Mouse (Mus musculus) telencephalon, adult 2 months (tissue): ENCODE measurements around the gene Pcnx3.

ENCODE experiments used
- DNase-seq: peaks from one replicate; pipeline ENCODE4 v3.0.0-alpha.2; 2011; ENCODE audit warnings: low read depth, low spot score

Gene Pcnx3

DNA sequence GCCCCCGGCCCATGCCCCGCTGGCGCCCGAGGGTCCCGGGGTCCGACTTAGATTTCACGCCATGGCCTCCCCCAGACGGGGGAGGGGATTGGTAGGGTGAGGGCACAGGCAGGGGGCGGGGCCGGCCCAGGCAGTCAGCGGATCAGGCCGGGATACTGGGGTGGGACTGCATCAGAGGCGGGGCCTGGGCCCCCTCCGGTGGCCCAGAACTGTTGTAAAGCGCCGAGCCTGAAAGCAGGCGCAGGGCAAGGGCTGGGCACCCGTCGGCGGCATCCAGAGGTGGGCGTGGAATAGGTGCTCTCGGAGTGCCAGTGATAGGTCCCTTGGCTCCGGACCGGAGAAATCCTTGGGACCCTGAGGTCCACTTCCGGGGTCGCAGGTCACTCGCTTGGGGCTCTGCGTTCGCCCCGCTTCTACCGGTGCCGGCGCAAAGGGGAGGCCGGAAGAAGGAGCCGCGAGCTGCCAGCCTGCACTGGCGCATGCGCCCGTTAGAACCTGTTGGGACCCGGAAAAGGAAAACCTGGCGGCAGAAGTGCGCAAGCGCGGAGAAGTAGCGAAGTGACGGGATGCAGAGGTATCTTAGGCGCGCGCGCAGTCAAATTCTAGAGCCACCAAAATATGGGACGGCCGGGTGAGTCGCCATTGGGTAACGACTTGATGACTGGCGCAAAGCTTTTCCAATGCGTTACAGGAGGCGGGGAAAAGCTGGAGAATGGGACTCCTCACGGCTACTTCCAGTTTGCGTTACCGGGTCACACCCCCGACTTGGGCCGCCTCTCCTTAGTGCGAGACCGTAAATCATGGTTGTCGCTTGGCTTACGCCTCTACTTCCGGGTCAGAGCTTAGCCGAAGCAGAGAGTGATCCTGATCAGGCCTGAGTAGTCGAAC, at the start of gene Pcnx3, which contains the start of gene Map3k11:
Gene Pcnx3, minus strand, starts transcription at position 709 of the 888 bp plus-strand sequence.
Gene Map3k11, plus strand, starts transcription at position 543 of the 888 bp plus-strand sequence.
- peak; percentile 100 for DNase-seq

DNA sequence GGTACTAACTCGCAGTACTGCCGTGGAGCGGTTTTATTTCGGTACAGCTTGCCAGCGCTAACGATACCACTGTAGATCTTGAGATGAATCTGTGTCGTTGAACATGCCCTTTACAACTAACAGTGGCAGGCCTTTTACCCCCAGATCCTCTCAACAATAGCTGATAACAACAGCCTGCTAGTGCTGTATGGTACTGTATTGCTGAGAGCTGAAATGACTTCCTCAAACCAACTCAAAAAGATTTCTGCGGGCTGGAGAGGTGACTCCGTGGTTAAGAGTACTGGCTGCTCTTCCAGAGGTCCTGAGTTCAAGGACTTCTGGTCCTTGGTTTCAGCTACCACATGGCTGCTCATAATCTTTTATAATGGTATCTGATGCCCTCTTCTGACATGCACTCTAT, 45.6 kb upstream of the Pcnx3 start:
- DNase-seq = no peak

DNA sequence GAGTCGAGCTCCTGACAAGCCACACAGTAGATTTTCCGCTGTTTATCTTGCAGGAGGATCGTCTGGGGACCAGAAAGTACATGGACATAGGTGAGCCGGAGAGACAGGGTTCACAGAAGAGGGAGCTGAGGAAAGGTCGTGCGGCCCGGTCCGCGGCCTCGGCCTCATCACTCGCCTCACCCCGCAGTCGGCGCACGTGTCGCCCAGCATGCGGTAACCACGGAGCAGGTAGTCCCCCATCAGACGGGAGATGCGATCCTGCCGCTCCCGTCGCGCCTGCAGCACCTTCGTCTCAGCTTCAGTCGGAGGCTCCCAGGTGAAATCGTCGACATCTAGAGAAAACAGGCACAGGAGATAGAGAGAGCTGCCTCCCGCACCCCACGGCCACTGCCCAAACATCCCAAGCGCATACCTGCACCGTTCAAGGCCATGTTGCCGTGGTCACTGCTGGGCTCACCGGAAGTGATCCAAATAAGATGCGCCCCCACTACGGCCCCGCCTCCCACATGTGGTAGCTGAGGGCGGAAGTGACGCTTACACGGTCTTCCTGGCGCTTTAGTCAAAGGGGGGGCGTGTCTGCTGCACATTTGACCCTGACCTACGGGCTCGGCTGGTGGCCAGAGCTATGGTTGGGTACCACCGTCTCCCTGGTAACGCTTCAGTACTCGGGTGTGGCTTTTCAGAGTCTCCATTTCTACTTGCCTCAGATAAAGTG, 42.7 kb upstream of the Pcnx3 start:
- peak; percentile 92 for DNase-seq

DNA sequence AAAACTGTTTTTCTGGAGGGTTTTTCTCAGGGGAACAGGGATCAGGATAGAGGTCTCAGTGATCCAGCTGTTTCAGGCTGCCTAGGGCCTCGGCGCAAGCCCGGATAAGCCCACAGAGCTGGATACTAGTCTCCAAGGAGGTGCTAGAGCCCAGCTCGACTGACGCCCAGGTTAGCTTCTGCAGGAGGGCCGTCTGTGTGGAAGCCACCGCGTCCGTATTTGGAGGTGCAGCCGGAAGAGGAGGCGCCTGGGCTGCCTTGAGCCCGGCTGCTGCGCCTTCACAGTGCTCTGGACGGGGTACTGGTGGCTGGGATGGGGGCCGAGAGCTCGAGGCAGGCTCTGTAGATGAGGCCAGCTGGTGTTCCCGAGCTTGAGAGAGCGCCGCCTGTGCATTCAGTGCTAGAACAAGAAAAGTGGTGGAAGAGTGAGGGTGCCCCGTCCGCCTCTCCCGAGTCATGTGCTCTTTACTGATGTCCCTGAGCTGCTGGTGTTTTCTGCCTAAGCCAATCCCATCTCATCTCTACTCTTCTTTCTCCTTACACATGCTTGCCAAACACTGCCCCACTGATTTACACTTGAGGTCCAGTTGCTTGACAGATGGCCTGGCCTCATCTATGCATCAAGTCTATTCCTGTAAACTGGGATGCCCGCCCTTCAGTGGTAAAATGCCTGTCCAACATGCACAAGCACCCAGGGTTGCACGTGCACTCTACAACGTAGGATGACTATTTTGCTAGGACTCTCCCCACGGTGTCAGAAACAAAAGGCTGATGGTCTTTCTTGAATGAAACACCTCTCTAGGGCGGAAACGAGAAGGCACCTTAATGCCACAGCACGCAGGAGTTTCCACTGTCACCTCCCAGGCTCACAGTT, 41.8 kb upstream of the Pcnx3 start:
- no peak for DNase-seq

DNA sequence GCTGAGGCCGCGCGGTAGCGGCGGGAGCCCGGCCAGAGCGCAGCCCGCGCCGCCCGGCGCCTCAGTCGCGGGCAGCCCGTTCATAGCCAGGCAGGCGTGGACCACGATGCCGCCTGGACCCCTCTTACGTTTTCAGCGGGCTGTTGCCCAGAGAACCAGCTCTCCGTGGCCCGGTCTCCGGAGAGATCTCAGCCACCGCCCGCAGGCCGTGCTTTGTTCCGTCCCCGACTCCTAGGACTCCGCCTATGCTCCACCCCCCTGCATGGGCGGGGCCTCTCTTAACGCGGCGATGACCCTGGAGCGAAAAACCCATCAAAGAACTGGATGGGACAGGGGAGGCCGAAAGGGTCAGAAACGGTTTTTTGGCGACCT, 40.7 kb upstream of the Pcnx3 start, which contains the start of gene Fam89b:
Gene Fam89b, minus strand, starts transcription at position 210 of the 372 bp plus-strand sequence.
- peak; percentile 62 for DNase-seq

DNA sequence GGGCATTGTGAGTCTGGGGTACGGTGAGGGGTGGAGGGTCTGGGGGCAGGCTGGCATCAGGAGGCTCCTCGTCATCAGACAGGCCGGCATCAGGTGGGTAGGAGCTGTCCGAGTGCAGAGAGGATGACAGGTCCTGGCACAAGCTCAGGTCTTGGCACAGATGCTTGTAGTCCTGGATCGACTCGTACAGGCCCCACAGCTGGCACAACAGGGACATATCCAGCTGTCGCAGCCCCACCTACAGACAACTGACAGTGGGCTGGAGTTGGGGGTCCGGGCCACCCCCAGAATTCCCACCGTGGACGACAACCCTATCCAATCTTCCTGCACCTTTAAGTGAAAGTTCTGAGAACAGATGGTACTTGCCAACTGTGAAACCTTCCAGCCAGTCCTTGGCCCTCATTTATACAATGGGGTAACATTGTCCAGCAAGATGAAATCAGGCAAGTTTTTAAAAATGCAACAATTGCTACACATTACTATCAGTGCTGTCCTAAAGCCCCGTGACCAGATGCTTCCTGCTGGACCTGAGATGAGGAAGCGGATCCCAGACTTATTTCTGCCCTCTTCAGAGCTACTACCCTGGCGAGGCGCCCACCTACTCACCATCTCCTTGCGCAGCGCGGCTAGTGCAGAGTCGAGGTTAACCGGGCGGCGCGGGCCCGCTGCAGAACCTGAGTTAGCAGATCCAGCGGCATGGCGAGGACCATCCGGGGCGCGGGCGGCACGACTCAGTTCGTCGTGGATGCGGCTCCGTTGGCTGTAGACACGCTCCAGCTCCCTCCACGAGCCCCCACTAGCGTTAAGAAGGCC, 40.1 kb upstream of the Pcnx3 start:
- DNase-seq = no peak

DNA sequence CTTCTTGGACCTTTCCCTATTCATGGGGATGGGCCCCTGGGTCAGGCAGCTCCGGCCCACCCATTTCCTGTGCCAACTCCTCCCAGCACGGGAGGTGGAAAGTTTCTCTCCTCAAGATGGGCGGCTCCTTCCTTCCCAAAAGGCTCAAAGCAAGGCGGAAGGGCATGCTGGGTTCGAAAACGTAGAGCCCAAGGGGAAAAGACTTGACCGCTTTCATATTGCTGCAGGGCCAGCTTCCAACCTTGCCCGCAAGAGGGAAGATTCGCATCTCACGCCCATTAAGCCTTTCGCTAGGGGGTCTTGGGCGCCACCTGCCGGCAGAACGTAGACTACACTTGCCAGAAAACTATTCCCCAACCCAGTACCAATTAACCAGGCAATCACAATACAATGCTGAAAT, 39.0 kb upstream of the Pcnx3 start:
- peak; percentile 48 for DNase-seq

DNA sequence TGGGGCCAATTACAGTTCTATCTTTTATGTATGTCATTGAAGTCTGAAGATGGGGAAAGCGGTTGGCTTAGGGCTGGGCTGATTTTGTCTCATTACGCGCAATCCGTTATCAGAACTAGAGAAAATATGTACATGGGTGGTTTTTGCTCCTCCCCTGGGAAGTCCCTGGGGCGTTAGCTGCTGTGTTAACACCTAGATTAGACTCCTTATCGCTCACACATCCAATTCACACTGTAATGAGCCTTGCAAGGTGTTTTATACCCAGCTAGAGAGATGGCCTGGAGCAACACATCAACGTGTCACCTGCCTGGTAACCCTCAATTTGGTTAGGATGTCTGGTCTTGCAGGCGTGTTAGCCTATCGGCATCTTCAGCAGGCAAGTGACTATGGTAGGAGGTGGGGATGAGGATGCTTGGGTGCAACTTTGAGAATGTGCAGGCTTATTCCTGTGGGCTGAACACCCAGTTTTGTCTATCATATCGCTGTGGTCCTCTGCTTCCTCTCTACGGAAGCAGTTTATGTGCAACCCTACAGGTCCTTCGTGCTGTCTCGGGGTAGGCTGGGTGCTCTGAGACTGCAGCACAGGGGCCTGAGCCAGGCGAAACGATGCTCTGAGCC, 38.4 kb upstream of the Pcnx3 start:
- no peak for DNase-seq

DNA sequence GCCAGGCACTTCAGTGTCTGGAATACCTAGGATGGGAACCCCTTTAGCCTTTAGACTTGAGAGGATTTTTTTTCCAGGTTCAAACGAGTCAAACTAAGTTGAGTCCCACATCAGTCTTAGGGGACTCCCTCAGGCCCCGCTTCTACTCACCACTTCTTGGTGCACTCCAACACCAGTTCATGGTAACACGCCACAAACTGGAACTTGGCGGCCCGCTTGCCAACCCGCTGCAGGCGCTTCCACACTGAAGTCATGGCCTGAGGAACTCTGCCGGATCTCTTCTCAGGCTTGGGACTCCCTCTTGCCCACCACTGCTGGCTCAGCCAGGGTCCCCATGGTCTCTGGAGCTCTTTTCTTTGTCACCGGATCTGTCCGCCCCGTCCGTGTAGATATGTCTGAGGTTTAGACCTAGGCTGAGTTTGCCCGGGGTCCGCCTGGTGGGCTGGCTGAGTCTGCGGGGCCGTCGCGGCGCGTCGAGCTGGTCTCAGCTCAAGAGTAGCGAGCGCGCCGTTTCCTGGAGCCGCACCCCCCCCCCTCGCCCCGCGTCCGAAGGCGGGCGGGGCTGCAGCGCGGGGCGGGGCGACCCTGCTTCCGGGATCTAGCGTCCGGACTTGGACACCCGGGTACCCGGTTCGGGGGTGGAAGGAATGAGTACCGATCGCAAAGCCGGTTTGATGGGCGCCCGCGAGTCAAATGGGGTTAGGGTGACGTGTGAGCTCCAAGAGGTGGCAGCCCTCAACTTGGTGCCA, 37.2 kb upstream of the Pcnx3 start, which contains the start of gene Ehbp1l1:
Gene Ehbp1l1, minus strand, starts transcription at position 551 of the 749 bp plus-strand sequence.
- no peak for DNase-seq

DNA sequence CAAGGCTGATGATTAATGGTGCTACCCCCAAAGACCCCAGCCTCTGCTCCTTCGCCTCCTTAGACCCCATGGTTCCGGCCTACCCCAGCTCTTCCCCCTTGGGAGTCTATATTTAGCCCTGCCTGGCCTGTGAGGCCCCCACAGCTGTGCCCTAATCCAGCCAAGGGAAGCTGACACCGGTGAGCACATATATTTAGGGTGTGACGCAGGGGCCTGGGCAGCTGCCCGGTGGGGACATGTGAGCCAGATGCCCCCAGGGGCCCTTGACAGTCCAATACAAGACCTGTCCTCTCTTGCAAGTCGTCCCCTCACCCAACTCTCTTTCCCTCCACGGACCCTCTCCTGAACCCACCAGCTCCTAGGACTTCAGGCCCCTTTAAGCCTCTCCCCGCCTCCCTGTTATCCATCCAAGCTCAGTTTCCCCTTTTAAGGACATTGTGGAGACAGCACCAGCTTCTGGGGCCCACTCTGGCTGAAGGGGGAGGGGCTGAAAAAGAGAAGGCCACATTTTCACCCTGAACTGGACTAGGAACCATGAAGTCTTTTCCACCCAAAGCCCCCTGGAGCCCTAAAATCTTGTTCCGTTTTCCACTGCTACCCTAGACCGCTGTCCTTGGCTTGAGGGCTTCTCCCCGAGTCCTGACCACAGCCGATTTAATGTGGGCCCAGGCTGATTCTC, 36.5 kb upstream of the Pcnx3 start:
- no peak for DNase-seq

DNA sequence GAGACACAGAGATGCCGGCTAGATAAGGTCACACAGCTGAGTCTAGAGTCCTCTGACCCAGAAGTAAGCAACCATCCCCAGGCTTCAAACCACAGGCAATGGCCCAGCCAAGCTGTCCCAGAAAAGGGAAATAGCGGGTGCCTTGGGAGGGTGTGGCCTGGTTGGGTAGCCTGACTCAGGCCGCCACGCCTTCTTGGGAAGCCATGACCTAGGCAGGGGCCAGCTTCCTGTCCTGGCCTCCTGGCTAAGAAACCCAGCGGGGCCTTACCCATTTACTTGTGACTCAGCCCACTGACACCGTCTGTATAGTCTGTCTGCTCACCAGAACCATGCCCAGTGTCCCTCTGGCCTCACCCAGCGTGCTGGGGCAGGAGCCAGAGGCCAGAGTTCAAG, 35.8 kb upstream of the Pcnx3 start:
- no peak for DNase-seq

DNA sequence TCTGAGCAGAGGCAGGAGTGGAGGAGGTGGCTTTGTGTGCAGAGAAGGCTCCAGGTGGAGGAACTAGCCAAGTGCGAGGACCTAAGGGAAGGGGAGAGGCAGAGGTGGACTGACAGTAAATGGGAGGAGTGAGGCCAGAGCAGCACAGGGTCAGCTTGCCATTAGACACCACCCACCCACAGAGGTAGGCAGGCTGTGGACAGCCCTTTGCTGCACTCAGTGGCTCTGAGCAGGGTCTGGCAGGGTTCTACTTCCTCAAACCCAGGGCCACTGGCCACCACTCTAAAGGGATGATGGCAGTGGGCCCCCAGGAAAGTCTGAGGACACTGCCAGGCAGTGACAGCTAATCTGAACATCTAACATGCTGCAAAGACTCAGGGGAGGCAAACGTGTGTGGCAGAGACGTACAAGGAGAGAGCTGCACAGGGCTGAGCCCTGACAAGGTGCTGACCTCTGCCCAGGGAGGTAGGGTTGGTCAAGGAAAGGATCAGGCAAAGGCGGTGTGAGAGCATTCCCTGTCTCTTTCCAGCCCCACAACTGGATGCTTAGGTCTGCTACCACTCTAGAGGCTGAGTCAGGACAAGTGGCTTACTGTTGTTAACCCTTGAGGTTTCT, 35.3 kb upstream of the Pcnx3 start:
- DNase-seq = no peak

DNA sequence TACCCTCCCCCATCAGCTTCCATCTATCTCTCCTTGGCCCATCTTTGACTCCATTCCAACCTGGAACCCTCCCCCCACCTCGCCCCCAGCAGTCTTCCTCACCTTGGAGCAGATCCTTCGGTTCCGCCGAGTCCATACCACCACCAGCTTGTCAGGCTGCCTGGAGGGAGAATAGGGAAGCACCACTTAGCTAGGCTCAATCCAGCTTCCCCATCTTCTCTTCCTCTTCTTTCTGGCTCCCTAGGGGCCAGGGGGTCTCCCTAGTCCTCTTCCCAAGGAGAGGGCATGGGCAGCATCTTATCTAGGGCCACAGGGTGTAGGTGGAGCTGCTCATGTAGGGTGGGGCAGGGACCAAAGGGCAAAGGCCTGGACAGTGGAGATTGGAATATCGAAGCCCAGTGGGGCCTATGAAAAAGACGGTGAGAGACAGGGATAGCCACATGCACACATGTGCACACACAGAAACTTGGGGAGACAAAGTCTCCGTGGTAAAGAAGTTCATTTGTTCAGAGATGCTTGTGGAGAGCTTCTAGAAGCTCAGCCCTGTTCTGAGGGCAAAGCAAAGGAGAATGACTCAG, 34.2 kb upstream of the Pcnx3 start:
- DNase-seq = no peak

DNA sequence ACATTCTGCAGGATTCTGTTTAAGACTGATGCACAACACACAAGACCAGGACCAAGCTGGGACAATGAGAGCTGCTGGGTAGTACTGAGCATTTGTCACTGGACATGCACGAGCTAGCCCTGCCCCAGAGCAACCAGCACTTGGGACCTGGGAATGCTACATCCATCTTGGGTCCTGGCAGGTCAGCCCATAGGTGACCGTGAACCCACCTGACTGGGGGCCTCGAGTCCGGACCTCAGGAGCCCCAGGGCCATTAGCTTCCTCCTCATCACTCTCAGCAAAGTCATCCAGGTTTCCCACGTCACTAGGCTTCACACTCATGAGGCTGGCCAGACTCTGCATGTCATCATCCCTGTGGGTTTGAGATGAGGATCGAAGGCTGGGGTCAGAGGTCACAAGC, 32.5 kb upstream of the Pcnx3 start:
- DNase-seq = no peak

DNA sequence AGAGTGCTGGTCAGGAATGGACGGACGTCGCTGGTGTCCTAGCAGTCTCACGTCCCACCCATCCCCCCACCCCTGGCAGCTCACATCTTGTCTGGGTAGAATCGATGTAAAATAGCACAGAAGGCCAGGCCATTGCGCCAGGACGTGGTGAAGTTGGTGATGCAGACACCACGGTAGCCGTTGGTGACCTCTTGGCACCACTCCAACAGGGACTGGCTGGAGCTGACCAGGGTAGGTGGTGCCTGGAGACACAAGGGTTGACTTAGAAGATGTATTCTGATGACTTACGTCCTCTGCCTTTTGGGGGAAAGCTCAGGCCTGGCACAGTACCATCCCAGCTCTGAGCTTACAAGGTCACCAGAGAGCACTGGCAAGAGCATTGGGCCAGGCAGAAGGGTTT, 28.2 kb upstream of the Pcnx3 start:
- no peak for DNase-seq

DNA sequence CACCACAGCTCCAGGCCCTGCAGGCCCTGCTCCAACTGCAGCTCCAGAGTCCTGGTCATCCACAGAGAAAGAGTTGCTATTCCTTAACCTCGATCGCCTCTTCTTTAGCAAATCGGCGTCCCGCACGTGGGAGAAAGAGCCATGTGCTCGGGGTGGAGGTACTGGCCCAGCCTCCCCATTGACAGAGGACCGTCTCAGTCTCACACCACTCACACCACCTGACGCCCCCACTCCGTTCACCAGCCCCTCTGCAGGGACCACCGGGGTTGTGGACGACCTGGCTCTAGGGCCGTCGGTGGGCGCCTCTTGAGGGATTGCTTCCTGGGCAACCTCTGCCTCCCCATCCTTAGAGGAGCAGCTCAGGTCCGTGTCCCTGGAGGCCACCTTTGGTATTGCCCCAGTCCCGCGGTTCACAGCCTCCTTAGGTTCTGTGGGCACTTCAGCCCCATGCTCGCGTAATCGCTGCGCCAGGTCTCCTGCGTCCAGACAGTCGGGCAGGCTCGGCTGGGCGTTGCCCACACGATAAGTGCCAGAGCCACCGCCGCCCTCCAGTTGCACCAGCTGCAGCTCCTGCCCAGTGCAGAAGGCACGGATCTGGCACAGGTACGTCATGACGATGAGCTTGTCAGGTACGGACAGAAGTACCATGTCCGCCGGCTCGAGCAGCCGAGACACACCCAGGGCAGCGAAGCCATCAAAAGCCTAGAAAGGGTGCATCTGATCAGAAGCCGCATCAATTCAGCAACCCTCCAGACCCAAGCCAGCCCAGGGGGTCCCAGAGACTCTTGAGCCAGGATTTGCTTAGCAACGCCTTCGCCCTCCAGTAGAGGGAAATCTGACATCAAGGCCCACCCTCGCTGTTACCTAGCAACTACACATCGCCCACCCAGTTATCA, 27.3 kb upstream of the Pcnx3 start:
- no peak for DNase-seq

DNA sequence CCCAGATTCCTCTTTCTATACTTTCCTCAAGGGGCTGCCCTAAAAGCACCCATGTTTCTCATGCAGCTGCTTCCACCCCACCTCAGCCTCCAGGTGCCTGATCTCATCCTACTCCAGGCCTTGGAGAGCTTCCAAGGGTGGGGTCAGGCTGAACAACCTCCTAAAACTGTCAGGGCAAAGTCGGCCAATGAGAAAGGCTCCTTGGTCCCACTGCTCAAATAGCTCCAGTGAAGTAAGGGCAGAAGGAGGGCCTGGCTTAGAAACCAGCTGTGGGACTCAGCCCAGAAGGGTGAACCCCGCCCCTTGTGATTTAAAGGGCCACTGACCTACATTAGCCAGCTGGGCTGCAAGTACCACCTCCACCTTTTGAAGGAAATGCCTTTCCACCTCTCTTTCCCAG, 25.0 kb upstream of the Pcnx3 start:
- DNase-seq = no peak
